Mouse (Mus musculus): ENCODE data around the gene Reln.

The Reln gene

GRCm38 (mm10) chr5:22344556-22344975 is at the start of gene Reln:
Gene Reln, minus strand, starts transcription at chr5:22344702.
- no peak for DNase-seq

- DNase-seq: no peak
These were observed 44.0 kb upstream of the Reln start for GRCm38 (mm10) chr5:22388502-22388901.

GRCm38 (mm10) chr5:22360510-22360909 is 16.0 kb upstream of the Reln start:
- no peak for DNase-seq

- no peak for DNase-seq
These were observed 3.9 kb upstream of the Reln start for GRCm38 (mm10) chr5:22348412-22348811.

GRCm38 (mm10) chr5:22347732-22348131 is 3.2 kb upstream of the Reln start:
- DNase-seq: no peak

GRCm38 (mm10) chr5:22345894-22346635 is 1.6 kb upstream of the Reln start:
- DNase-seq: no peak

- no peak for DNase-seq
These were observed 612 bp upstream of the Reln start for GRCm38 (mm10) chr5:22344976-22345651.

GRCm38 (mm10) chr5:22343843-22344555 is 503 bp downstream of the Reln start:
- no peak for DNase-seq

GRCm38 (mm10) chr5:22343536-22343842 is 1.0 kb downstream of the Reln start:
- no peak for DNase-seq

GRCm38 (mm10) chr5:22342461-22342860 is 2.0 kb downstream of the Reln start:
- DNase-seq: no peak

GRCm38 (mm10) chr5:22340991-22341390 is 3.5 kb downstream of the Reln start:
- DNase-seq: no peak

GRCm38 (mm10) chr5:22335408-22335807 is 9.1 kb downstream of the Reln start:
- no peak for DNase-seq

- no peak for DNase-seq
These were observed 13.7 kb downstream of the Reln start for GRCm38 (mm10) chr5:22330802-22331201.

- DNase-seq: no peak
These were observed 15.8 kb downstream of the Reln start for GRCm38 (mm10) chr5:22328431-22329359.

- DNase-seq: no peak
These were observed 17.3 kb downstream of the Reln start for GRCm38 (mm10) chr5:22327170-22327569.

- no peak for DNase-seq
These were observed 20.7 kb downstream of the Reln start for GRCm38 (mm10) chr5:22323801-22324200.

- no peak for DNase-seq
These were observed 26.7 kb downstream of the Reln start for GRCm38 (mm10) chr5:22317807-22318206.

GRCm38 (mm10) chr5:22316471-22316870 is 28.0 kb downstream of the Reln start:
- DNase-seq: no peak

- no peak for DNase-seq
These were observed 28.5 kb downstream of the Reln start for GRCm38 (mm10) chr5:22315990-22316389.

- no peak for DNase-seq
These were observed 31.5 kb downstream of the Reln start for GRCm38 (mm10) chr5:22312995-22313394.

GRCm38 (mm10) chr5:22311046-22311445 is 33.5 kb downstream of the Reln start:
- DNase-seq: no peak

- no peak for DNase-seq
These were observed 35.5 kb downstream of the Reln start for GRCm38 (mm10) chr5:22309001-22309400.

- DNase-seq: no peak
These were observed 36.6 kb downstream of the Reln start for GRCm38 (mm10) chr5:22307853-22308252.
